Mouse (Mus musculus) retina, postnatal 1 day (tissue): Measurements from ENCODE around the gene Tas1r1.
A peak's percentile ranks its signal among the peaks of the same experiment; 100 is the strongest.

Source experiments
- DNase-seq: peaks from one replicate; pipeline ENCODE4 v3.0.0-alpha.2; 2012

The Tas1r1 gene

GRCm38 (mm10) chr4:151985886-151986285, 52.5 kb downstream of the Tas1r1 start:
- DNase-seq, result no peak

- DNase-seq, result peak; percentile 74
These were observed 54.8 kb downstream of the Tas1r1 start for GRCm38 (mm10) chr4:151983560-151983959.

GRCm38 (mm10) chr4:151983043-151983442, 55.3 kb downstream of the Tas1r1 start:
- DNase-seq, result no peak

GRCm38 (mm10) chr4:151981363-151981762, 57.0 kb downstream of the Tas1r1 start:
- peak; percentile 81 for DNase-seq

GRCm38 (mm10) chr4:151980699-151981098, 57.7 kb downstream of the Tas1r1 start:
- DNase-seq, result peak; percentile 40
